Mouse (Mus musculus) gonadal fat pad, adult 2 months (tissue): ENCODE results near the gene Fam172a. TPM values are rescaled to one million over a fixed set of nuclear protein-coding genes. Genes with fewer than 3 reads are reported as not detected.

Source experiments
- DNase-seq: peaks from one replicate; pipeline ENCODE4 v3.0.0-alpha.2; 2012; ENCODE audit warnings: low read depth
- polyA plus RNA-seq: library from polyadenylated mRNA; depleted of rRNA; stranded (reverse); fragments of >200 nt; gene quantifications from 2 replicates; pipeline ENCODE4 v1.2.3, GENCODE M21; 2012

The Fam172a gene
- polyA plus RNA-seq, 1 experiment = 5.9 TPM

DNA sequence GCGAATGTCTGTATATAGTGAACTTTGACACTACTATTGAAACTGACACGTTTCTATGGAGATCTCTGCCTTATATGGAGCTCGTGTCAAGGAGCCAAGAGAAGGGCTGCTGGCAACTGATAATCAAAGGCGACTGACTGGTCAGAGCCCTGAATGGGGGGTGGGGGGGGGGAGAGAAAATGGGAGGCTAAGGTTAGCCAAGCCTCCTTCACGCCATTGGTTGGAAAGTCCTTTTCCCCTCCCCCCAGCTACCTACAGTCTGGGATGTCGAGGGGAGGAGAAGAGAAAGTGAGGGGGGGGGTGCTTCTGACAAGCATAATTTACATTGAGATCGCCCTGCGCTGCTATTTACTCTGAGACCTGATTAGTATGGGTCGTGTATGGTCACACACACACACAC, 498.6 kb downstream of the Fam172a start:
- DNase-seq = no peak

DNA sequence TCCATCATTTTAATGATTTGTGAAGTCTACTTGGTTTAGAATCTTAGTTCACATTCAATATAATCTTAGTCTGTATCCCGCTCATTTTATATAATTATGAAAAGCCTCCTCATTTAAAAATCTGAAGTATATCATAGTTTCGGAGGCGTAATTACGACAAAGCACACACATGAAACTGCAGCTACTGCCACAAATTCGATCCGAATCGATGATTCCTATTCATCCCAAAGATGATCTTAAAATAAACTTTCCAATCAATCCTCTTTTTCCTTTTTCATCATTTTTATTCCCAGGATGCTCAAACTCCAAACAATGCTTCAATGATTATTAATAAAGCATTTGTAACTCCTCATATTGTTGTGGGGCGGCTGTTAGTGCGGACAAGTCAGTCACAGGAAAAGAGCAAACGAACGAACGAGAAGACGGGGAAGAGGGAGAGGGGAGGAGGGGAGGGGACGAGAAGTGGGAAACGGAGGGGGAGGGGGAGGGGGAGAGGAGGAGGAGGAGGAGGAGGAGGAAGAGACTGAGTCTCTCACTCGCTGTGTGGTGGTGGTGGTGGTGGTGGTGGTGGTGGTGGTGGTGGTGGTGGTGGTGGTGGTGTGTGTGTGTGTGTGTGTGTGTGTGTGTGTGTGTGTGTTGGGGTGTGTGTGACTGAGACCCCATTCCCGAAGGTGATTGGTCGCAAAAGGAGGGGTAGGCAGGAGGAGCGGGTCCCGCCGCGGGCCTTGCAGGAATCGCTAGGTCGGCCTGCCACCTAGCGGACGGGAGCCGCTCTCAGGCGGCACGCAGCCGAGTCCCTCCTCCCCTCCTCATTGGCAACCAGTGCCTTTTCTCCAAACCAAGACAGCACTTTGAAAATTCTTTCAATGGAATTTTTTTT, 499.4 kb downstream of the Fam172a start:
- no peak for DNase-seq

DNA sequence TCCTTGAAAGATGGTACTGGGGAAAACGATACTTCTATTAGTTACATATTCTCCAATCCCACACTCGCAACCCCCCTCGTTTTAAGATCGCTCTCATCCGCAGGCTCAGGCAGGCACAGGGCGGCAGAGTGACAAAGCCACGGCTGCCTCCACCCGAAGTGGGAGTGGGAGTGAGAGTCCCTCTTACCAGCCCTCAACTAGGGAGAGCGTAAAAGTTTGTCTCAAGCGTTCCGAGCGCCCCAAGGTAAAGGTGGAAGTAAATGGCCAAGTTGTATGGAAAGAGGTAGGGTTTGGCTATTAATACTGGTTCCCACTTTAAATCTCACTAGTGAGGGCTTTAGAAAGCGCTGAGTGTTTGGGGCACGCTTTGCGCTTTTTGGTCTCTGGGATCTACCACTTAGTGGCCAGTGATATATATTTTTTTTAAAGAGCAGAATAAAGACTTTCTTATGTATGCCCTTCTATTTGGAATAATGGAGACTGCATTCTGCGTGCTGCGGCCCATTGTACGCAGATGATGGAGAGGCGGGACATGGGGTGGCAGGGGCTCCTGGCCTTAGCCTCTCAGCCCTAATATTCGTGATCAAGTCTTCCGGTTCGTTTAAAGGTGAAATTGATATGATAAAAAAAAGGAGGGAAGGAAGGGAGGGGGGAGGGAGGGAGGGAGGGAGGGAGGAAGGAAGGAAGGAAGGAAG, 500.2 kb downstream of the Fam172a start:
- no peak for DNase-seq

DNA sequence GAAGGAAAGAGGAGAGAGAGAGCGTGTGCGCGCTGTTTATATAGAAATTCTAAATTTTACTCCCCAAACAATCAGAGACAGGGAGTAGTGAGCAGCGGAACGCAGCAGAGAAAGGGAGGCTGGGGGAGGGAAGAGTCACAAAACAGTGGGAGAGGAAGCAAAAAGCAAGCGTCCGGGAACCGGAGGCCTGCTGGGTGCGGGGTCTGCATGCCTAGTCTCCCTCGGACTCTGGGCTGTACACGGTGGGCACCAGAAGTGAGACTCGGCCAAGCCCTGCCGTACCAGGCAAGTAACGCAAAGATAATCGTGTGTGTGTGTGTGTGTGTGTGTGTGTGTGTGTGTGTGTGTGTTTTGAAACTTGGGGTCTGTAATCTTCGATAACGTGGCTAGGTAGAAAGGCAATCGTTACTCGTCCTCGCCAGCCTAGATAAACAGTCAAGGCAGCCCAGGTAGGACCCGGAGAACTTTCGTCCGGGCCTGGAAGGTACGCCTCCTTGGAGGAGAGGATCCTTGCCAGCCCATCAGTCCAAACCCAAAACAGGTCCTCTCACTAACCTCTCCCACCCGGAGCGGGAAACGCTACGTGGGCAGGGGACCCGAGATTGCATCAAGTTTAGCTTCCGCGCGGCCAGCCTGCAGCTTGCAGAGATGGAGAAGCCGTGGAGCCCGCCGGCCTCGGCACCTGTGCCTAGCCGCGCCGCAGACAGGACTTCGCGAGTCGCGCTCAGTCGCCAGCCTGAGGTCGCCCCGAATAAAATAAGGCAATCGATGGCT, 500.9 kb downstream of the Fam172a start:
- no peak for DNase-seq

DNA sequence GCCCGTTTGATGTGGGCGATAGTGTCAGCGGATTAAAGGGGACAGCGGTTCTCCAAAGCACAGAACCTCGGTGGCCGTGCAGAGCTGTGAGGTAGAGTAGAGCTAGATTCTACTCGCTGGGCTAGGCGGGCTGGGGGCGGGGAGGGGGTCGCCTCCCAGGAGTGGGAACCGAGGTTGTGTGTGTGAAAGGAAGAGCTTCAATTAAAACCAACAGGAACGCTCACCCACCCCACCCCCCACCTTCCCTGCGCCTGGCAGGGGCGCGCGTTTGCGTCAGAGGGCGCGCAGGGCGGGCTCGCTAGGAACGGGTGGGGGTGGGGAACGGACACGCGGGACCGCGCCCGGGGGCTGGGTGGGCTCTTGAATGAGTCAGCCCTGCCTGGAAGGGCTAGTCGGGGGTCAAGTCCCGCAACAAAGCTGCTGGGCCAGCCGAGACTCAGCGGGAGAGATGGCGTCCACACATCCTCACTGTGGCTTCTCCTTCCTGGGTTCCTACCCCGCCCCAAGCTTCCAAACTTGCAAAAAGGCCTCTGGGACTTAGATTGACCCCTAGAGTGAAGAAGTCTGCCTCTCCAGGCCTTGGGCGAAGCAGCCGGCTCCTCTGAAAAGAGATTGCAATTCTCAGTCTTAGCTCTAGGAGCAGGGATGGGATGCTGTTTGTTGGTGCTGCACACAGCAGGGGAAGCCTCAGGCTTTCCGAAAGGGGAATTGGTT, 501.7 kb downstream of the Fam172a start:
- no peak for DNase-seq

DNA sequence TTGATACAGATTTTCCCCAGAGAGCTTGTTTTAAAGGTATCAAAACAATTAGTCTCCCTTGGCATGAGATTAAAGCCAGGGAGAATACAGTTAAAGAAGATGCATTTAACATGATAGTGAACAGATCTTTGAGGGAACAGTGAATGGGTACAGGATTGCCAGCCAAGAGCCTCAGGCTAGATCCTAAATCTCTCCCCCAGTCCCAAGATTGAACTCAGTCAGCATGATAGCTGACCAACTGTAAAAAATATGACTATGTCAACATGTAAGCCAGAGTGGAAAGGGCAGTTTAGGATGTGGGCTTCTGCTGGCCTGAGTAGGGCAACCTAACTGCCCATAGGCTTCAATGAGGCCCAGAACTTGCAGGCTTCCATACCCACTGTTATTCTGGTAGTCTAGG, 503.6 kb downstream of the Fam172a start:
- DNase-seq = no peak

DNA sequence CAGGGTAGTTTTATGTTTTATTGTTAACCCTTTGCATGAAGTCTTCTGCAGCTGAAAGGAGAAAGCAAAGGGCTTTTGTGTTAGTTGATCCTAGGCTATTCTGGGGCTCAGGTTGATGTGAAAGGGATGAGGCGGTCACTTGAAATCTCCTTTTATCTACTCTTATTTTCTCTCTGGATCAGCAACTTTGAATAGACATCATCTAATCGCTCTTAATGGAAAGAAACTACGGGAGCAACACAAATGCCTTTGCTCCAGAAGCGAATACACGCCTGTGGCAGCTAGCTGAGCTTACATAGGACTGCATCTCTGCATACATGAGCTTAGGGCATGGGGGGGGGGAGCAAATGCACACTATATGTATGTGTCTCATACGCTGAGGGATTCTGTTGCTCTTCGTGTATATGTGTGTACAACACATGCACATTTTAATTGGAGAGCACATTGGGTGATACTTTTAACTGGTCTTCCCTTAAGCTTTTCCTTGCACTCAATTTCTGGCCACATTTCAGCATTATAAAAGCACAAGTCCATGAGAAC, 505.1 kb downstream of the Fam172a start:
- no peak for DNase-seq

DNA sequence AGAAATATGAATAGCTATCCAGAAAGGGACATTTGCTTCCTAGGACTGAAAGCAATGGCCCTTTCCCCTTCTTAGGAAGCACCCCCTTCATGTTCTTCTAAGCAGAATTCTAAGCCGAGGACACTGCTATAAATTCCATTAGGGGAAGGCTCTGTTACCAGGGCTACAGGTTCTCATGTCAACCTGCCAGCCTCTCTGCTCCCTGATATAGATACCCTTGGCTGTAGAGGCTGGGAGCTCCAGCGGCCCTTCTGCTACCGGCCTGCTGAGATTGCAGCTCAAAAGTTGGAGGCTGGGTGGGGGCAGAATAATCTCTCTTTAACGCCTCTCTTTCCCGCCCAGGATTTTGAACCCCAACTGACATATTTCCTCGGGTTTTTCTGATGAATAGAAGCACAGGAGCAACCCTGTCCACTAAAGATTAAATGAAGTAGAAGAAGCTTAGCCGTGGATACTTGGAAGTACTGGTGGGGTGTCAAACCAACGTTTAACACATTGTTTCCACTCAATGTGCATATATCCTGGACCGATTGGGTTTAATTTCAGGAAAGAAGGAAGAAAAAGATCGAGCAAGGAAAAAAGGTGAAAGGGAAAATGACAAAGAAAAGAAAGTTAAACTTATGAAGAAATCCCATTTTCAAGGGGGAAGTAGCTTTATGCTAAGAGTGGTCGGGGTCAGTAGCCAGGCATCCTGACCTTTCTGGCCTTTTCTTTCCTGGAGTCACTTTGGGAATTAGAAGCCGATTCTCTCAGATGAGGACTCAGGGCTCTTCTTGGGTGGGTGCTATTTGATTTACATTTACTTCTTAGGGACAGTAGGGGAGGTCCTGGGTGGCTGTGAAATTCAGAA, 506.2 kb downstream of the Fam172a start:
- DNase-seq = no peak

DNA sequence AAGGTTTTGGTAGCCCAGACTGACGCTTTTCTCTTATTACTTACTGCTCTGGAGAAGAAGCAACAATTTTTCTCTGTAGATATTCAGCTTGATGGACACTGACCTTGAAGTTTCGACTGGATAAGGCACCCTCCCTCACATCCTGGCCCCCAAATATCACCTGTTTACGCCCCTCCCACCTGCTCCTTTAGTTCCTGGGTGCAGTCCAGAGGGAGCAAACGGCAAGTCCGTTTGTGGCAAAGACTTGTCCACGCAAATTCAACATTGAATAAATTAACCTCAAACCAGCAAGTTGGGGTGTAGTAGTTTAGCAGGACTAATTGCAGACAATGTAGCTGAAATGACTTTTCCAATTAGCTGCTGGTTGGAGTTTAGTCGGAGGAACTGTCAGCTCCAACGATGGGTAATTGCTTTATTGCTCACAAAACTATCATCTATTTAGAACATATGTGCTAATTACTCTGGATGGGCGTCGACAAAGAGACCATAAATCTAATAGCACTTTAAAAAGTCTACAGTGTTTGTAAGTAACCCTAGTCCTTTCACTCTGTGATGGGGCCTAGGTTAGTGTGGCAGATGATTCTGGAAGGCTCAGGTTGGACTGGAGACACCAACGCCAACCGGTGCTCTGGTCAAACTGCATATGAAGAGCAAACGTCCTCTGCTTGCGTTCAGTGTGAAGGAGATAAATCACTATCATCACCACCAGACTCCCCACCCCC, 507.0 kb downstream of the Fam172a start:
- no peak for DNase-seq

DNA sequence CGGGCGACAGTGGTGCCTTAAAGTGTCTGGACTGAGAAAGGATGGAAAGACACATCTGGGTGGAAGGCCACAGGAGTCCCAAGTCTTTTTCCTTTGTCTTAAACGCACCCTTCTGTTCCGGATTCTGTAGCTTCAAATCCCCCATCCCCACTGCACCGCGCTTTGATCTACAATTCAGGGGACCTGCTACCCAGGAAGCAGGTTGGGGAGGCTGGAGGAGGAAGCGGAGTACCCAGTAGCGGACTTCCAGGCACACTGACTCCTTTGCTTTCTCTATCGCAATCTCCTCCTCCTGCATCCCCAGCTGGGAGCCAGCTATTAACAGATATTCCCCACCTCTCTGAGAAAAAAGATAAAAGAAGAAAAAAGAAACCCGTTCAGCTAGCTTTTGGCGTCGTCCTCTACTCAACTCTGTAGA, 507.8 kb downstream of the Fam172a start:
- no peak for DNase-seq

DNA sequence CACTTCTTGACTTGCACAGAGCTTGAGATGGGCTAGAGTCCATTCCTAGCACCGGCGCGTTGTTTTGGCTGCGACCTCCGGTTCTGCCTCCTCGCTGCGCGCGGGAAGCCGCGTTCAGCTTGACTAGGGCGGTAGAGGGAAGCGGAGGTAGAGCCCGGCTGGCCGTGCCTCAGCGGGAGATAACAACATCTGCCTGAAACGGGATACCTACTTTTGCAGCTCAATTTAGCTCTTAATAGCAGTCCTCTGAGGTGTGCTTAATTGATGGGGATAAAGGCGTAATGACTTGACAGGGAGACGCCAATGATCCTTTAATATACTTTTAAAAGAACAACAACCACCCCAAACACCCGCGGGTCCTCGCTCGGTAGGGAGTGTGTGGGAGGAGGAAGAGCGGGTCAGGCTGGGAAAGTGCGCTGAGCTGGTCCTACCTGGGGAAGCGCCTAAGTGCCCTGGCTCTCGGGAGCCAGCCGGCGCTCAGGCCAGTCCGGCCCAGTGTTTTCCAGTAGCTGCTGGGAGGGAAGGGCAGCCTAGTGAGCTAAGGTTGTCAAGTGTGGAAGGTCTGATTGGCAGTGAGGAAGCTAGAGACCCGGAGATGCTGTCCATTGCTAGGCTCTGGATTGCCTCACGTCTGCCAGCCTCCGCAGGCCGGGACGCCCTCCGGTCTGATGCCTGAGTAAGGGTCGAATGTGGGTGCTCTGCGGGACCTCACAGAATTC, 508.4 kb downstream of the Fam172a start:
- DNase-seq = no peak

DNA sequence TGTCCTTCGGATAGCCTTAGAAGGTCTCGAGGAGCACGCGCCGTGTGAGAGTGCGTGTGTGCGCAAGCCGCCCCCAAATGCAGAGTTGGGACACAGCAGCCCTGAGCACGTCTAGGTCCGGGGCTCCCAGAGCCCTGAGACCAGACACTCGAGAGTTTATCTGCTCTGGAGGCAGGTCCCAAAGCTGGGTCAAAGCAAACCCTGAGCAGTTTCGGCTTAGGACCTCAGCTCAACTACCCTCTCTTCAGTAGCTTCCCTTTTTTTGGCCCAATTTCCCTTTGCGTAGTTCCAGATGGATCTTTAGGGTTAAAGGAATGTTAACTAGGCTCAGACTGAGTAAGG, 508.9 kb downstream of the Fam172a start:
- DNase-seq = no peak

DNA sequence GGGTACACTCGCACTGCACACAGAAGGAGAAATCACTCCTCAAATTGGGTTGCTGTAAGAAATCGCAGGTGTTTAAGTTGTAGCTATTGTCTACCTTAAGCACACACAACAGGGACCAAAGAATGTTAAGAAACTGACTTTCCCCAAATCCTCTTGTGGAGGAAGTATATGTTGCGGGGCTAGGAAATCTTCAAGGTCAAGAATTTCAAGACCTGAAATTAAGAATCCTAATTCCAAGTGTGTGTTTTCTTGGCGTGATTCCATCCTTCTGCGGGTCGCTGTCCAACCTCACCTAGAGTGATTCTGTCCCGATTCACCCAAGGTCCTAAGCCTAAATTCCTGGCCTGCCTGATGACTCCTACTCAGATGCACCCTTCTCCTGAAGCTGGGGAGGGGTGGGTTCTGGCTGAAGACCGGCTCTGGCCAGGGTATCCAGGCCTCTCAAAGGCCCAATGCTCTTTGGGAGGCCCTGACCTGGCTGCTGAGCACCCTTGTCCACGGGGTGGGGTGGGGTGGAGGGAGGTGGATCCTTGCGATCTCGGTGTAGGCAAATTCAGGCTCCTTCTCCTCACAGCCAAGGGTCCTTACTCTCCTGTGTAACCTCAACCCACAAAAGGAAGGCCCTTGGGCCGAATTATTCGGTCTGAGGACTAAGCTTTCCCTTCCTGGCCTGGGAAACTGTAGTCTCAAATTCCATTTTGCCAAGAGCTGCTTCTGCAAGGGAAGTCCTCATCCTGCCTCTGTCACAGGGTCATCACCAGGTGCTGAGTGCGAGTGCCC, 509.6 kb downstream of the Fam172a start:
- no peak for DNase-seq

DNA sequence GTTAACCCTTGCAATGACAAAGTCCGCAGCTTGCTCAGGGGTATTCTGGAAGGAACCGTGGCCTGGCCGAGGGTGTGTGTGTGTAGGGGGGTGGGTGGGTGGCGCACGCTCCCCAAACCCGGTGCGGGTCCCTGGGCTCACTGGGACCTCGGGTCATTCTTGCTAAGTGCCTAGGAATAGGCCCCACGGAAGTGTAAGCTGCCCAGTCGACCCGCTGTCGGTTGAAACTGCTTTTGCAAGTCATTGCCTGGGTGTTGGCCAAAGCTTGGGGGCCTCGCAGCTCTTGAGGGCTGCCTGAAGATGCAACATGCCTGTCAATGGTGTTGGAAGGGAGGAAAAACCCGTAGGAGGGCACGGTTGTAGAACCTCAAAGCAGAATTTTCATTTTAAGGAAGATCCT, 510.3 kb downstream of the Fam172a start:
- DNase-seq = no peak

DNA sequence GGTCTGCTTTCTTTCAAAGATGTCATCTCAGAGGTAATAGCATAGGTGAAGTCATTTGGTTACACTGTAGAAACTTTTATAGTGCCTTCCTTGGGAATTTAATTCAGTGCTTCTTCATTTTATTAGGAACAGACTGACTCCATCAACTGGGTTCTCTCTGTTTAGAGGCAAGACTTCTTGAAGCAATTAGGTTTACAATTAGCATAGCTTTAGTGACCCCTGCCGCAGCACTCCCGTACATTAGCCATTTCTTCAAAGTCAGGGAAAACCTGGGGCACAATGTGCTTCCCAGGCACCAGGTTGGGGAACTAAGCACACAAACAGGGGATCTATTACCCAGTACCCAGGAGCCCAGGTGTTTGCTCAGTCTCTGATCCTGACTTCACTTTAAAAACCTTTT, 511.3 kb downstream of the Fam172a start:
- no peak for DNase-seq

DNA sequence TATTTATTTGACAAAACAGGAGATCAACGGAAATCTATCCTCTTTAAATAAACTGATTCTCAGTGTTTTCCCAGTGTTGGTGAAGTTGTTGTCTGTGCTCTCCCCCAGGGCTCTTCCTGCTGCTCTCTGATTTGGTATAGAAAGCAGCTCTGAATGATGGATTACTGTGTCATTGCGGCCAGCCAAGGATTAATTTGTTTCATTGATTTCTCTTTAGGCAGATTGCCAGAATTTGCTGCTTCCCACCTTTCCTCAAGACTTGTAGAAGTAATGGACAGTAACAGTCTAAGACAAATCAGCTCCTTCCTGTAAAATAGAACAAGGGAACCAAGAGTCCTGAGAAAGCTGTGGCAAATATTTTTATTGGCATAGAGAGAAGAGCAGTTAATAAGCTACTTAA, 513.4 kb downstream of the Fam172a start:
- DNase-seq = no peak
